Mouse (Mus musculus): ENCODE data around the gene Ugt2b36. TPM values are rescaled to one million over a fixed set of nuclear protein-coding genes. Genes with fewer than 3 reads are reported as not detected.

Gene Ugt2b36
- not detected for polyA plus RNA-seq (2017; shearing (Covaris generic))

DNA sequence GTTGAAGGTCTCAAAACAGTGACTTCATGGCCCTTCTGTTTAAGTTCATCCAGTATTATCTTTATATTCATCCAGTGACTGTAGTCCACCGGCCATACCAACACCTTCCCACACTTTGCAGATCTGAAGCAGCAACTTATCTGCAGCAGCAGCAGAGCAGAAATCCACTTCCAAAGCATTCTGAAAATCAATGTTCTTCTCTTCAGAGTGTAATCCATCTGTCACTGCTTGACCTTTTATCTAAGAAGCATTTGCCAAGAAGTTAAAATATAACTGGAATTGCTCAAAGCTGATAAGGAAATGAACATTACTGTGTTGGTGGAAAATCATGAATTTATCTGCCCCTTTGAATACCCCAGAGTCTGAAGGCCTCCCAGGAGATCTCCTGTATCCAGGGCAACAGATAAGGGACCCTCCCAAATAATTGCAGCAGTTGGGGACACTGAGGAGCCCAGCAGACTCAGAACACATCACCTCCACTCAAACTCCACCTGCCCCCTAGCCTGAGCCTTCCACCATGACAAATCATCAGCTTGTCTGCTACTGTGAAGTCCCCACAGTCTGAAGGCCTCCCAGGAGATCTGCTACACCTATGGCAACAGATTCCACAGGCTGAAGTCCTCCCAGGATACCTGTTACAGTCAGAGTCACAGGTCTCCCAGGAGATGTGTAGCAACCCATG, at the start of gene Ugt2b36:
Ugt2b36 (minus strand) TSS at position 210 of the 682 bp plus-strand sequence.

DNA sequence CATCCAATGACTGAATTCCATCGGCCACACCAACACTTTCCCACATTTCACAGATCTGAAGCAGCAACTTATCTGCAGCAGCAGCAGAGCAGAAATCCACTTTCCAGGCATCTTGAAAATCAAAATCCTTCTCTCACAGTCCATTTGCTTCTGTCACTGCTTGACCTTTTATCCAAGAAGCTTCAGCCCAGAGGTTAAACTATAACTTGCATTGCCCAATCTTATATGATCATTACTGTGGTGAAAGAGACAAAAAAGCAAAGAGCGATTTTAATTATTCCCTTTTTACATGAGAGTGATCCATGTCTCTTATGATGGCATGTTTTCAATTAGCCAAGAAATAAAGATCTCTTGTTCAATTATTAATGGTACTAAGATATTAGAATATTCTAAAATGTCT, 47.8 kb upstream of the Ugt2b36 start, which contains the start of gene Ugt2b5:
Ugt2b5 (minus strand) TSS at position 123 of the 400 bp plus-strand sequence.

Other genes with a start within 250 kb of the Ugt2b36 start
- gene Ugt2b34, start 185.6 kb downstream of the Ugt2b36 start, polyA plus RNA-seq (2017; shearing (Covaris generic)) = not detected
- gene Ugt2b1, start 166.0 kb downstream of the Ugt2b36 start, polyA plus RNA-seq (2017; shearing (Covaris generic)) = not detected
- gene Ugt2b35, start 91.7 kb downstream of the Ugt2b36 start, polyA plus RNA-seq (2017; shearing (Covaris generic)) = not detected
- gene Ugt2b5, start 47.8 kb upstream of the Ugt2b36 start, polyA plus RNA-seq (2017; shearing (Covaris generic)) = not detected
- not detected for gene Ugt2b37, start 162.2 kb upstream of the Ugt2b36 start, polyA plus RNA-seq (2017; shearing (Covaris generic))
- gene Ugt2a3, start 244.6 kb upstream of the Ugt2b36 start, polyA plus RNA-seq (2017; shearing (Covaris generic)) = not detected

Measured in inflammation-experienced regulatory T-cells, adult 16 weeks (primary cell).